22 mouse cellular contexts compared by ENCODE assay signal in the genomic region with DNA sequence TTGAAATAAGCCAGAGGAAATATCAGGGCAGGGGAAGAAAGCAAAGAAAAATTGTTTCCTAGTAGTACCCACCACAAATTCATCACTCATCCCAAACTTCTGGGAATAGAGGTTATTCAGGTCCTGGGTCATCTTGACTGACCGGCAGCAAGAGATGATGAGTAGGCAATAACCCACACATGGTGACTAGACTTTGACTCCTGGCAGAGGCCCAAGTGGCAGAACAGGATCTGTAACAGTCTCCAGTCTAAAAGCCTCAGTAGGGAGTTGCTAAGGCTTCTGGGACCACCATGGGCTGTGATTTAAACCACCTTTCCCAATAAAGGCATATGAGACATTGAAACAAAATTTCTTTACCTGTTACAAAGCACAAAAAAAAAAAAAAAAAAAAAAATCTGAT. TPM values are rescaled to one million over a fixed set of nuclear protein-coding genes. Genes with fewer than 3 reads are reported as not detected.
A peak's percentile ranks its signal among the peaks of the same experiment; 100 is the strongest.
DNase-seq lines count a peak whose midpoint lies in the region; ATAC-seq and TF ChIP-seq lines count a peak whose summit lies in the region.
"Had no signal": no experiment of that assay in that cellular context is flagged by ENCODE, and none has a peak within 500 bp of the region (broad histone marks: within the 10 kb centered on the region; RNA-seq: fewer than 3 reads in every experiment).

No protein-coding gene starts in this region.

- no peak for ATAC-seq in liver, embryonic 11.5 days (replicated peaks; ENCODE audit: low FRiP score)
- ATAC-seq: forebrain, embryonic 13.5 days had no signal

- no peaks in the 10 kb centered on the region for H3K79me2 ChIP-seq in liver, adult 2 months (ENCODE audit: control insufficient read depth, insufficient read depth, low read length)

- peaks cover 10% of the 10 kb centered on the region for H3K4me1 ChIP-seq in liver, adult 2 months (ENCODE audit: control insufficient read depth, insufficient read depth, low read length)
- peaks cover 2% of the 10 kb centered on the region for H3K4me1 ChIP-seq in liver, embryonic 11.5 days (replicated peaks; ENCODE audit: control insufficient read depth, insufficient read depth, low read length)
- H3K4me1 ChIP-seq: hindbrain, embryonic 15.5 days had no signal

- no peaks in the 10 kb centered on the region for H3K27me3 ChIP-seq in liver, adult 2 months (ENCODE audit: control insufficient read depth, insufficient read depth, low read length)
- H3K27me3 ChIP-seq in liver, embryonic 11.5 days (replicated peaks; ENCODE audit: control insufficient read depth, insufficient read depth, low read length) = no peaks in the 10 kb centered on the region
- H3K27me3 ChIP-seq: hindbrain, embryonic 15.5 days had no signal

- no peak overlapping the region for H3K9ac ChIP-seq in liver, adult 2 months (ENCODE audit: low read depth, low read length)
- H3K9ac ChIP-seq in liver, embryonic 11.5 days (ENCODE audit: low read depth, low read length) = no peak overlapping the region
- H3K9ac ChIP-seq: forebrain, embryonic 13.5 days; hindbrain, embryonic 15.5 days; liver, embryonic 13.5 days had no signal

- no peak overlapping the region for H3K4me3 ChIP-seq in liver, adult 2 months (ENCODE audit: insufficient read depth, low read depth, low read length)
- no peak overlapping the region for H3K4me3 ChIP-seq in liver, embryonic 11.5 days (ENCODE audit: low read depth, low read length)
- H3K4me3 ChIP-seq: forebrain, embryonic 13.5 days; hindbrain, embryonic 15.5 days; liver, embryonic 13.5 days had no signal

- H3K27ac ChIP-seq in liver, adult 2 months (replicated peaks; ENCODE audit: insufficient read depth, low read depth, low read length) = no peak overlapping the region
- no peak overlapping the region for H3K27ac ChIP-seq in liver, embryonic 11.5 days (ENCODE audit: low read depth, low read length)
- H3K27ac ChIP-seq: forebrain, embryonic 13.5 days; hindbrain, embryonic 15.5 days; liver, embryonic 13.5 days had no signal

- no peak for TF ChIP-seq POLR2A in liver, adult 2 months (IDR thresholded peaks at IDR 0.05; ENCODE audit: extremely low read depth, insufficient read depth, low read length)

- H3K4me2 ChIP-seq in liver, embryonic 11.5 days = no peak overlapping the region
- H3K4me2 ChIP-seq: forebrain, embryonic 13.5 days; heart, embryonic 11.5 days; hindbrain, embryonic 15.5 days; liver, embryonic 13.5 days had no signal

- H3K36me3 ChIP-seq in liver, adult 2 months (ENCODE audit: control insufficient read depth, insufficient read depth, low read length) = no peaks in the 10 kb centered on the region
- H3K36me3 ChIP-seq in liver, embryonic 11.5 days (ENCODE audit: control insufficient read depth, insufficient read depth, low read length) = no peaks in the 10 kb centered on the region
- H3K36me3 ChIP-seq: hindbrain, embryonic 15.5 days; liver, embryonic 13.5 days had no signal

- 3% methylated on average over 1 of the region's 1 CpGs for WGBS in liver, adult 2 months
- WGBS in liver, embryonic 11.5 days = 46% methylated on average over 1 of the region's 1 CpGs

- TF ChIP-seq CTCF in liver, adult 2 months (IDR thresholded peaks at IDR 0.05; ENCODE audit: low read depth, low read length) = no peak

- no peaks in the 10 kb centered on the region for H3K9me3 ChIP-seq in liver, embryonic 11.5 days (ENCODE audit: control insufficient read depth, low read length)
- H3K9me3 ChIP-seq: forebrain, embryonic 13.5 days; hindbrain, embryonic 15.5 days; liver, embryonic 13.5 days had no signal

- DNase-seq in adrenal gland, postnatal 36 days = peak; percentile 20 to 48
- DNase-seq in adrenal gland, adult 18-20 months (ENCODE audit: low spot score in 2 of 2) = no peak
- peak; percentile 82 for DNase-seq in liver, adult 2 months (ENCODE audit: extremely low read depth, low read depth, low spot score)
- DNase-seq in liver, embryonic 11.5 days (ENCODE audit: low spot score) = no peak
- DNase-seq in adipocyte (ENCODE audit: low spot score) = peak; percentile 27
- DNase-seq in kidney, postnatal 4 days = peak; percentile 51 to 61
- no peak for DNase-seq in frontal cortex, adult 2 months (ENCODE audit: extremely low spot score in 1 of 2, low spot score in 1 of 2)
- no peak for DNase-seq in right cerebral cortex, postnatal 25 days
- DNase-seq: cerebellum, postnatal 25 days; heart, postnatal 36 days; layer of hippocampus, postnatal 36 days; liver, embryonic 13.5 days; lung, postnatal 14 days; right cerebral cortex, postnatal 4 days; thymus, postnatal 4 days had no signal

RNA-seq across cellular contexts. Expression of a gene that starts 58.2 kb away (rescaled TPM):
- 1 to 10 TPM; 1.2 to 1.4 TPM for total RNA-seq in adrenal gland, postnatal 36 days (2021)
- total RNA-seq in adrenal gland, adult 18-20 months (2021) = 1 to 10 TPM in 1 of 2 experiments, under 1 TPM in 1; 0.74 to 2.2 TPM
- total RNA-seq in liver, adult 2 months (2014; rRNA removed) = not detected in 2 replicates
- polyA plus RNA-seq in liver, adult 2 months (2012; rRNA removed) = 0.39 TPM in 1 of 2 replicates, not detected in the other
- polyA plus RNA-seq in liver, embryonic 11.5 days (2014; fragmentation: Nextera tagmentation; extraction: Ambion mirVana) = not detected in 2 replicates
- polyA plus RNA-seq in frontal cortex, adult 2 months (2012; rRNA removed) = not detected in 2 replicates
- total RNA-seq: gastrocnemius, postnatal 4 days; heart, postnatal 36 days; layer of hippocampus, postnatal 36 days; left cerebral cortex, postnatal 36 days; megakaryocyte-erythroid progenitor cell, adult 5-6 weeks had no signal
- polyA plus RNA-seq: forebrain, embryonic 13.5 days; heart, embryonic 11.5 days; hindbrain, embryonic 15.5 days; liver, embryonic 13.5 days; neural tube, embryonic 11.5 days had no signal

Comparison
In these comparisons a context has a peak if more than half of its experiments do, and no peak if none do; other contexts are left out.
1. DNase-seq: peak in adrenal gland, postnatal 36 days (2 of 2), liver, adult 2 months (single experiment), adipocyte (single experiment) and kidney, postnatal 4 days (2 of 2); none in adrenal gland, adult 18-20 months (0 of 2), liver, embryonic 11.5 days (single experiment), frontal cortex, adult 2 months (0 of 2) and right cerebral cortex, postnatal 25 days (single experiment).